Mouse (Mus musculus): ENCODE results near the gene Pigk. TPM values are rescaled to one million over a fixed set of nuclear protein-coding genes. Genes with fewer than 3 reads are reported as not detected.

The Pigk gene
- polyA plus RNA-seq, 1 experiment from 2014 or later = 40.9 TPM

DNA sequence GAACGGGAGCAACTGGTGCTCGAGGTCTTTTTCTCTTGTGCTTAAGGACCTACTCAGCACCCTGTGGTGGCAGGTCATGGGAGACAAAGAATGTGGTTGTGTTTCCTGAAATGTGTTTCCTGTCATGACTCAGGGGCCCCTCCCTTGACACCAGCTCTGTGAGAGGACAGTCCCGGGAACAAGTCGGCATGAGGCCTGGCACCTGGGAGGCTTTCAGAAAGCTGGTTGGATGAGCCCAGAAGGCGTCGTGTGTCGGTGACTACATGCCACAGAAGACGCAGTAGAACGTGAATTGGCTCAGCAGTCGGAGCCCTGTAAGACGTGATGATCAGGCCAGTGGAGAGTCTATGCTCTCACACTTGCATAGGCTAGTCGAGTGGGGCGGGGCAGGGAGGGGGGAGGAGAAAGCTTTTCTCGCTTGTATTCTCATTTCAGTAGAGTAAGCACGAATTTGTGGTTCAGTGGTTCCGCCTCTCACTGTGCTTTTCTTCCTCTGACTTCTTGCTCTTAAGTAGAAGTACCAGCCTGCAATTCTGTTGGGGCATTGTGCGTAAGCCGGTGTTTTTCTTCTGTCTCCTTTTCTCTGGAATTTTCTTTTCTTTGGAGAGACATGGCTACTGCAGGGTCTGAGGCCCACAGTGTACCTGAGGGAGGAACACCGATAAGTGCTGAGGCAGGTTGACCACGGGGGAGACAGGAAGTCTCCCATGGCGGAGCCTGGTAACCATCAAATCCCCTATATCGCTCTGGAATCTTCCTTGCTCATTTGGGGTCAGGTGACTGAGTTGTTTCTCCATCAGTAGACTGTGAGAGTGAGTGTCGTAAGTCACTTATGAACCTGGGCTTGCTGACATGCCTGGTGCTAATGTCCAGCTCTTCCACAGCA lies 198.6 kb downstream of the Pigk start:
- ATAC-seq (ENCODE audit: low FRiP score, low TSS enrichment) = peak; percentile 45; the same call in 1 of the 2 replicates
- WGBS = 80% methylated on average over 23 of the region's 23 CpGs

DNA sequence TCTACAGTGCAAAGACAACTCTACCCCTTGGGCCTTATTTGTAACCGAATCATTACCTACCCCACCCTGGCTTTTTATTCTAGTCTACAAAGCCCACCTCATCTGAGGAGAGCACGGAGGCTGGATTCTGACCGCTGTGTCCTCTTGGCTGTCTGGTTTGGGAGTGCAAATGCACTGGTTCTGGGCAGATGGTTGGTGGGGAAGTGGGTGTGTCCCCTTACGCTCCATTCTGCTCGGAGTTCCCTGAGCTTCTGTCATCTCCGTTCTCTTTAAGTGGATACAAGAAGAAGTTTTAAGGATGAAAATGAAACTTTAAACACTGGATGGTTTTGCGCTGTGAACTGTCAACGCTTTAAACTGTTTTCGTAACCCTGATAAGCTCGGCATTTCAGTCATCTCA lies 199.2 kb downstream of the Pigk start:
- Histone ChIP-seq H3K36me3 (ENCODE audit: control insufficient read depth, insufficient read depth, low read length) (no peaks in the 10 kb centered on the region), H3K27ac (replicated peaks) (no peak overlapping the region), H3K4me3 (ENCODE audit: low read depth, low read length) (no peak overlapping the region), H3K27me3 (ENCODE audit: control insufficient read depth, insufficient read depth, low read length) (no peaks in the 10 kb centered on the region), H3K4me2 (replicated peaks; ENCODE audit: low read depth) (no peak overlapping the region), H3K4me1 (replicated peaks; ENCODE audit: control insufficient read depth, insufficient read depth) (no peaks in the 10 kb centered on the region), H3K9me3 (ENCODE audit: control insufficient read depth, low read length) (no peaks in the 10 kb centered on the region), H3K9ac (ENCODE audit: low read length) (no peak overlapping the region)
- WGBS = 83% methylated on average over 10 of the region's 10 CpGs
- ATAC-seq (ENCODE audit: low FRiP score, low TSS enrichment) (no peak), DNase-seq (ENCODE audit: low spot score) (no peak)
- no peak for TF ChIP-seq EP300 (optimal IDR thresholded peaks at IDR 0.05)
- no peak for TF ChIP-seq CTCF (IDR thresholded peaks at IDR 0.05; ENCODE audit: low read depth)

More for the DNA sequence above, 198.6 kb downstream of the Pigk start:
- Histone ChIP-seq H3K27me3 (ENCODE audit: control insufficient read depth, insufficient read depth, low read length) (no peaks in the 10 kb centered on the region), H3K4me3 (ENCODE audit: low read depth, low read length) (no peak overlapping the region), H3K4me1 (replicated peaks; ENCODE audit: control insufficient read depth, insufficient read depth) (no peaks in the 10 kb centered on the region), H3K9ac (ENCODE audit: low read length) (no peak overlapping the region), H3K4me2 (replicated peaks; ENCODE audit: low read depth) (no peak overlapping the region), H3K9me3 (ENCODE audit: control insufficient read depth, low read length) (no peaks in the 10 kb centered on the region), H3K27ac (replicated peaks) (0 out of 2 replicates have a peak overlapping the region, but pooled peaks have one; percentile 8), H3K36me3 (ENCODE audit: control insufficient read depth, insufficient read depth, low read length) (no peaks in the 10 kb centered on the region)
- no peak for DNase-seq (ENCODE audit: low spot score)
- TF ChIP-seq CTCF (IDR thresholded peaks at IDR 0.05; ENCODE audit: low read depth) (no peak), EP300 (optimal IDR thresholded peaks at IDR 0.05) (no peak)

GRCm38 (mm10) chr3:152913625-152914024 lies 199.7 kb downstream of the Pigk start:
- H3K4me1 ChIP-seq (replicated peaks; ENCODE audit: control insufficient read depth, insufficient read depth) = no peaks in the 10 kb centered on the region
- DNase-seq (ENCODE audit: low spot score) (no peak), ATAC-seq (ENCODE audit: low FRiP score, low TSS enrichment) (no peak)
- H3K9me3 ChIP-seq (ENCODE audit: control insufficient read depth, low read length) = no peaks in the 10 kb centered on the region
- H3K9ac ChIP-seq (ENCODE audit: low read length) = no peak overlapping the region
- no peaks in the 10 kb centered on the region for H3K36me3 ChIP-seq (ENCODE audit: control insufficient read depth, insufficient read depth, low read length)
- WGBS = 90% methylated on average over 3 of the region's 3 CpGs
- H3K4me2 ChIP-seq (replicated peaks; ENCODE audit: low read depth) = no peak overlapping the region
- no peak for TF ChIP-seq CTCF (IDR thresholded peaks at IDR 0.05; ENCODE audit: low read depth)
- TF ChIP-seq EP300 (optimal IDR thresholded peaks at IDR 0.05) = no peak
- H3K27ac ChIP-seq (replicated peaks) = no peak overlapping the region
- H3K27me3 ChIP-seq (ENCODE audit: control insufficient read depth, insufficient read depth, low read length) = no peaks in the 10 kb centered on the region
- H3K4me3 ChIP-seq (ENCODE audit: low read depth, low read length) = no peak overlapping the region

GRCm38 (mm10) chr3:152914376-152914775 lies 200.5 kb downstream of the Pigk start:
- Histone ChIP-seq H3K9me3 (ENCODE audit: control insufficient read depth, low read length) (no peaks in the 10 kb centered on the region), H3K27me3 (ENCODE audit: control insufficient read depth, insufficient read depth, low read length) (no peaks in the 10 kb centered on the region), H3K4me1 (replicated peaks; ENCODE audit: control insufficient read depth, insufficient read depth) (no peaks in the 10 kb centered on the region), H3K36me3 (ENCODE audit: control insufficient read depth, insufficient read depth, low read length) (no peaks in the 10 kb centered on the region), H3K9ac (ENCODE audit: low read length) (no peak overlapping the region), H3K4me2 (replicated peaks; ENCODE audit: low read depth) (no peak overlapping the region), H3K4me3 (ENCODE audit: low read depth, low read length) (no peak overlapping the region), H3K27ac (replicated peaks) (no peak overlapping the region)
- ATAC-seq (ENCODE audit: low FRiP score, low TSS enrichment) = no peak
- no peak for DNase-seq (ENCODE audit: low spot score)
- TF ChIP-seq CTCF (IDR thresholded peaks at IDR 0.05; ENCODE audit: low read depth) (no peak), EP300 (optimal IDR thresholded peaks at IDR 0.05) (no peak)
- WGBS = 71% methylated on average over 6 of the region's 6 CpGs

DNA sequence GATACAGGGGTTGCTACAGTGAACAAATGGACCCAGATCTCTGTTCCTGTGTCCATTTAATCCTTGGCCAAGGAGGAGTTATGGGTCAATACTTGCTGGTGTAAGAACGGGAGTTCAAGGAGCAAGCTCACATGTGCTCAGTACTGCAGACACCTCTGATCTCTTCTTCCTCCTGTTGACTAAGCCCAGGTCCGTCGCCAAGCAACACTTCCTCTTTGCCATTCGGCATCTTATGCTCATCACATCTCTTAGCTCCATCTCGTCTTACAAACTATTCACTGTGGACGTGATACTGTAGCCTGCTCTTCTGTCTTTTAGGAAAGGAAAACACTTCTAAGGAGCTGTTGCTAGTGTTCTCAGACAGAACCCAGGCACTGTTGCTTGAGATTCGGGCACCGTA lies 203.7 kb downstream of the Pigk start:
- H3K4me2 ChIP-seq (replicated peaks; ENCODE audit: low read depth) = no peak overlapping the region
- 76% methylated on average over 8 of the region's 8 CpGs for WGBS
- no peaks in the 10 kb centered on the region for H3K36me3 ChIP-seq (ENCODE audit: control insufficient read depth, insufficient read depth, low read length)
- no peak overlapping the region for H3K4me3 ChIP-seq (ENCODE audit: low read depth, low read length)
- no peaks in the 10 kb centered on the region for H3K9me3 ChIP-seq (ENCODE audit: control insufficient read depth, low read length)
- TF ChIP-seq EP300 (optimal IDR thresholded peaks at IDR 0.05) (no peak), CTCF (IDR thresholded peaks at IDR 0.05; ENCODE audit: low read depth) (no peak)
- ATAC-seq (ENCODE audit: low FRiP score, low TSS enrichment) (no peak), DNase-seq (ENCODE audit: low spot score) (no peak)
- H3K27me3 ChIP-seq (ENCODE audit: control insufficient read depth, insufficient read depth, low read length) = no peaks in the 10 kb centered on the region
- H3K9ac ChIP-seq (ENCODE audit: low read length) = no peak overlapping the region
- H3K4me1 ChIP-seq (replicated peaks; ENCODE audit: control insufficient read depth, insufficient read depth) = no peaks in the 10 kb centered on the region
- H3K27ac ChIP-seq (replicated peaks) = no peak overlapping the region

- Histone ChIP-seq H3K36me3 (ENCODE audit: control insufficient read depth, insufficient read depth, low read length) (no peaks in the 10 kb centered on the region), H3K9ac (ENCODE audit: low read length) (no peak overlapping the region), H3K4me2 (replicated peaks; ENCODE audit: low read depth) (no peak overlapping the region), H3K27me3 (ENCODE audit: control insufficient read depth, insufficient read depth, low read length) (no peaks in the 10 kb centered on the region), H3K9me3 (ENCODE audit: control insufficient read depth, low read length) (no peaks in the 10 kb centered on the region), H3K4me3 (ENCODE audit: low read depth, low read length) (no peak overlapping the region), H3K27ac (replicated peaks) (no peak overlapping the region), H3K4me1 (replicated peaks; ENCODE audit: control insufficient read depth, insufficient read depth) (no peaks in the 10 kb centered on the region)
- DNase-seq (ENCODE audit: low spot score) (no peak), ATAC-seq (ENCODE audit: low FRiP score, low TSS enrichment) (no peak)
- WGBS = 64% methylated on average over 10 of the region's 10 CpGs
- TF ChIP-seq EP300 (optimal IDR thresholded peaks at IDR 0.05) (no peak), CTCF (IDR thresholded peaks at IDR 0.05; ENCODE audit: low read depth) (no peak)
These were observed 205.2 kb downstream of the Pigk start for GRCm38 (mm10) chr3:152919101-152919500.

All from stomach, postnatal 0 days (tissue).